In genomic region chr11:95771665-95772064, GRCm38 (mm10) we compare ENCODE assay signal across 23 mouse cellular contexts. TPM values are rescaled to one million over a fixed set of nuclear protein-coding genes. Genes with fewer than 3 reads are reported as not detected.
DNase-seq lines count a peak whose midpoint lies in the region; ATAC-seq and TF ChIP-seq lines count a peak whose summit lies in the region.
"Had no signal": no experiment of that assay in that cellular context is flagged by ENCODE, and none has a peak within 500 bp of the region (broad histone marks: within the 10 kb centered on the region; RNA-seq: fewer than 3 reads in every experiment).

No protein-coding gene starts in this region.

- no peak overlapping the region for H3K4me2 ChIP-seq in heart, postnatal 0 days (ENCODE audit: low read depth, low read length)
- no peak overlapping the region for H3K4me2 ChIP-seq in liver, embryonic 12.5 days
- H3K4me2 ChIP-seq in liver, postnatal 0 days (ENCODE audit: low read depth, low read length) = no peak overlapping the region
- H3K4me2 ChIP-seq in stomach, postnatal 0 days (replicated peaks; ENCODE audit: low read depth) = no peak overlapping the region
- H3K4me2 ChIP-seq: embryonic facial prominence, embryonic 15.5 days; hindbrain, embryonic 13.5 days had no signal

- H3K4me3 ChIP-seq in heart, postnatal 0 days (ENCODE audit: low read depth, low read length) = no peak overlapping the region
- no peak overlapping the region for H3K4me3 ChIP-seq in liver, embryonic 12.5 days
- no peak overlapping the region for H3K4me3 ChIP-seq in liver, postnatal 0 days (ENCODE audit: low read depth, low read length)
- no peak overlapping the region for H3K4me3 ChIP-seq in brown adipose tissue, adult 24 weeks (ENCODE audit: insufficient read depth, low read depth, low read length)
- no peak overlapping the region for H3K4me3 ChIP-seq in stomach, postnatal 0 days (ENCODE audit: low read depth, low read length)
- H3K4me3 ChIP-seq: embryonic facial prominence, embryonic 15.5 days; hindbrain, embryonic 13.5 days had no signal

- no peaks in the 10 kb centered on the region for H3K9me3 ChIP-seq in heart, postnatal 0 days (replicated peaks; ENCODE audit: control insufficient read depth, low read length)
- no peaks in the 10 kb centered on the region for H3K9me3 ChIP-seq in liver, embryonic 12.5 days (replicated peaks)
- no peaks in the 10 kb centered on the region for H3K9me3 ChIP-seq in liver, postnatal 0 days (ENCODE audit: low read length)
- H3K9me3 ChIP-seq in stomach, postnatal 0 days (ENCODE audit: control insufficient read depth, low read length) = no peaks in the 10 kb centered on the region
- H3K9me3 ChIP-seq: embryonic facial prominence, embryonic 15.5 days; hindbrain, embryonic 13.5 days had no signal

- 0 out of 2 replicates have a peak overlapping the region, but pooled peaks have one; percentile 16 for H3K27ac ChIP-seq in heart, postnatal 0 days (ENCODE audit: low read depth)
- peak overlapping the region; percentile 28; the same call in 1 of the 2 replicates for H3K27ac ChIP-seq in liver, embryonic 12.5 days
- no peak overlapping the region for H3K27ac ChIP-seq in liver, postnatal 0 days (ENCODE audit: low read depth)
- H3K27ac ChIP-seq in brown adipose tissue, adult 24 weeks (replicated peaks; ENCODE audit: low read depth, low read length) = peak overlapping the region; percentile 84
- no peak overlapping the region for H3K27ac ChIP-seq in stomach, postnatal 0 days (replicated peaks)
- H3K27ac ChIP-seq: embryonic facial prominence, embryonic 15.5 days; hindbrain, embryonic 13.5 days; macrophage had no signal

- no peaks in the 10 kb centered on the region for H3K27me3 ChIP-seq in heart, postnatal 0 days (ENCODE audit: control insufficient read depth, insufficient read depth, low read length)
- no peaks in the 10 kb centered on the region for H3K27me3 ChIP-seq in liver, embryonic 12.5 days (replicated peaks)
- H3K27me3 ChIP-seq in liver, postnatal 0 days (ENCODE audit: insufficient read depth, low read length) = no peaks in the 10 kb centered on the region
- H3K27me3 ChIP-seq in stomach, postnatal 0 days (ENCODE audit: control insufficient read depth, insufficient read depth, low read length) = no peaks in the 10 kb centered on the region
- H3K27me3 ChIP-seq: embryonic facial prominence, embryonic 15.5 days; hindbrain, embryonic 13.5 days had no signal

- TF ChIP-seq EP300 in heart, postnatal 0 days (IDR thresholded peaks at IDR 0.05; ENCODE audit: low read depth) = no peak
- TF ChIP-seq EP300 in liver, postnatal 0 days (IDR thresholded peaks at IDR 0.05; ENCODE audit: low read depth) = no peak
- TF ChIP-seq EP300 in stomach, postnatal 0 days (optimal IDR thresholded peaks at IDR 0.05) = no peak

- peaks cover 5% of the 10 kb centered on the region for H3K4me1 ChIP-seq in heart, postnatal 0 days (ENCODE audit: control insufficient read depth, insufficient read depth)
- H3K4me1 ChIP-seq in liver, embryonic 12.5 days = peaks cover 17% of the 10 kb centered on the region
- H3K4me1 ChIP-seq in liver, postnatal 0 days (ENCODE audit: insufficient read depth) = no peaks in the 10 kb centered on the region
- H3K4me1 ChIP-seq in brown adipose tissue, adult 24 weeks (ENCODE audit: control insufficient read depth, insufficient read depth, insufficient read length, low read length) = peaks cover 22% of the 10 kb centered on the region
- no peaks in the 10 kb centered on the region for H3K4me1 ChIP-seq in stomach, postnatal 0 days (replicated peaks; ENCODE audit: control insufficient read depth, insufficient read depth)

- ATAC-seq in heart, postnatal 0 days (ENCODE audit: insufficient read depth, low read depth) = no peak
- ATAC-seq in liver, embryonic 12.5 days = no peak
- no peak for ATAC-seq in liver, postnatal 0 days
- peak; percentile 36; the same call in 1 of the 2 replicates for ATAC-seq in stomach, postnatal 0 days (ENCODE audit: low FRiP score, low TSS enrichment)
- ATAC-seq: forebrain, embryonic 14.5 days had no signal

- DNase-seq in heart, postnatal 0 days (ENCODE audit: low spot score) = no peak
- DNase-seq in heart, adult 18-20 months = no peak
- DNase-seq in liver, postnatal 0 days = no peak
- DNase-seq in stomach, postnatal 0 days (ENCODE audit: low spot score) = no peak
- DNase-seq in spleen, postnatal 14 days (ENCODE audit: low spot score in 2 of 2) = no peak
- DNase-seq: adrenal gland, postnatal 25 days; cerebellum, adult 11 months; cerebellum, adult 9-11 months; gastrocnemius, postnatal 14 days; heart, postnatal 14 days; kidney, adult 11 months; right cerebral cortex, adult 18-20 months; right cerebral cortex, postnatal 4 days; thymus, adult 2 months; thymus, postnatal 4 days had no signal

- no peak for TF ChIP-seq CTCF in heart, postnatal 0 days (IDR thresholded peaks at IDR 0.05; ENCODE audit: low read depth)
- no peak for TF ChIP-seq CTCF in liver, postnatal 0 days (IDR thresholded peaks at IDR 0.05; ENCODE audit: low read depth)
- TF ChIP-seq CTCF in stomach, postnatal 0 days (IDR thresholded peaks at IDR 0.05; ENCODE audit: low read depth) = no peak

- 71% methylated on average over 8 of the region's 8 CpGs for WGBS in heart, postnatal 0 days
- 85% methylated on average over 8 of the region's 8 CpGs for WGBS in liver, embryonic 12.5 days (ENCODE audit: insufficient replicate concordance)
- WGBS in liver, postnatal 0 days (ENCODE audit: insufficient replicate concordance) = 87% methylated on average over 8 of the region's 8 CpGs
- 76% methylated on average over 8 of the region's 8 CpGs for WGBS in stomach, postnatal 0 days

- H3K36me3 ChIP-seq in heart, postnatal 0 days (replicated peaks; ENCODE audit: control insufficient read depth, insufficient read depth, low read length) = peaks cover 8% of the 10 kb centered on the region
- H3K36me3 ChIP-seq in liver, embryonic 12.5 days = peaks cover 36% of the 10 kb centered on the region
- H3K36me3 ChIP-seq in liver, postnatal 0 days (replicated peaks; ENCODE audit: insufficient read depth, low read length) = peaks cover 18% of the 10 kb centered on the region
- no peaks in the 10 kb centered on the region for H3K36me3 ChIP-seq in stomach, postnatal 0 days (ENCODE audit: control insufficient read depth, insufficient read depth, low read length)

- H3K9ac ChIP-seq in heart, postnatal 0 days (replicated peaks; ENCODE audit: low read depth, low read length) = no peak overlapping the region
- H3K9ac ChIP-seq in liver, embryonic 12.5 days = no peak overlapping the region
- H3K9ac ChIP-seq in liver, postnatal 0 days (replicated peaks) = no peak overlapping the region
- H3K9ac ChIP-seq in stomach, postnatal 0 days (ENCODE audit: low read length) = no peak overlapping the region
- H3K9ac ChIP-seq: embryonic facial prominence, embryonic 15.5 days; hindbrain, embryonic 13.5 days; liver, embryonic 14.5 days had no signal

RNA-seq across cellular contexts. Expression of gene B130006D01Rik, which starts 48.3 kb away (rescaled TPM):
- 0.57 TPM in 1 of 2 replicates, not detected in the other for total RNA-seq in heart, postnatal 0 days (2014; rRNA removed; ENCODE audit: low replicate concordance)
- polyA plus RNA-seq in heart, postnatal 0 days (2015; fragmentation: Nextera tagmentation; extraction: Ambion mirVana) = 0.23 and 0.45 TPM in 2 replicates
- total RNA-seq in heart, adult 18-20 months (2021) = under 1 TPM; 0.15 to 0.28 TPM
- 0.62 and 0.65 TPM in 2 replicates for polyA plus RNA-seq in liver, embryonic 12.5 days (2016; fragmentation: Nextera tagmentation; extraction: Ambion mirVana)
- 0.18 and 0.31 TPM in 2 replicates for polyA plus RNA-seq in liver, postnatal 0 days (2015; fragmentation: Nextera tagmentation; extraction: Ambion mirVana)
- not detected in 2 replicates for polyA plus RNA-seq in brown adipose tissue, adult 24 weeks (2012; ENCODE audit: insufficient read depth, insufficient read length, missing spikeins)
- 0.36 and 0.46 TPM in 2 replicates for polyA plus RNA-seq in stomach, postnatal 0 days (2015; fragmentation: Nextera tagmentation; extraction: Ambion mirVana)

RNA-seq across cellular contexts. Expression of gene Phospho1, which starts 52.6 kb away (rescaled TPM):
- 45.0 and 46.6 TPM in 2 replicates for total RNA-seq in heart, postnatal 0 days (2014; rRNA removed; ENCODE audit: low replicate concordance)
- polyA plus RNA-seq in heart, postnatal 0 days (2015; fragmentation: Nextera tagmentation; extraction: Ambion mirVana) = 6.7 and 7.9 TPM in 2 replicates
- total RNA-seq in heart, adult 18-20 months (2021) = 100 to 1,000 TPM; 165 to 174 TPM
- 2.7 and 3.4 TPM in 2 replicates for polyA plus RNA-seq in liver, embryonic 12.5 days (2016; fragmentation: Nextera tagmentation; extraction: Ambion mirVana)
- polyA plus RNA-seq in liver, postnatal 0 days (2015; fragmentation: Nextera tagmentation; extraction: Ambion mirVana) = 1.9 and 2.0 TPM in 2 replicates
- 316 and 541 TPM in 2 replicates for polyA plus RNA-seq in brown adipose tissue, adult 24 weeks (2012; ENCODE audit: insufficient read depth, insufficient read length, missing spikeins)
- 0.40 and 0.45 TPM in 2 replicates for polyA plus RNA-seq in stomach, postnatal 0 days (2015; fragmentation: Nextera tagmentation; extraction: Ambion mirVana)
- polyA plus RNA-seq: forebrain, embryonic 14.5 days; hindbrain, embryonic 13.5 days; midbrain, postnatal 0 days had no signal

RNA-seq across cellular contexts. Expression of gene Zfp652, which starts 59.2 kb away (rescaled TPM):
- 13.6 and 20.7 TPM in 2 replicates for total RNA-seq in heart, postnatal 0 days (2014; rRNA removed; ENCODE audit: low replicate concordance)
- polyA plus RNA-seq in heart, postnatal 0 days (2015; fragmentation: Nextera tagmentation; extraction: Ambion mirVana) = 8.9 and 9.9 TPM in 2 replicates
- 10 to 100 TPM; 49.4 to 52.2 TPM for total RNA-seq in heart, adult 18-20 months (2021)
- 8.9 TPM in 2 replicates for polyA plus RNA-seq in liver, embryonic 12.5 days (2016; fragmentation: Nextera tagmentation; extraction: Ambion mirVana)
- 5.0 and 5.6 TPM in 2 replicates for polyA plus RNA-seq in liver, postnatal 0 days (2015; fragmentation: Nextera tagmentation; extraction: Ambion mirVana)
- 8.9 and 12.0 TPM in 2 replicates for polyA plus RNA-seq in brown adipose tissue, adult 24 weeks (2012; ENCODE audit: insufficient read depth, insufficient read length, missing spikeins)
- 10.0 and 10.2 TPM in 2 replicates for polyA plus RNA-seq in stomach, postnatal 0 days (2015; fragmentation: Nextera tagmentation; extraction: Ambion mirVana)

Comparison
In these comparisons a context has a peak if more than half of its experiments do, and no peak if none do; other contexts are left out.
1. H3K27ac ChIP-seq: peak in heart, postnatal 0 days (single experiment), liver, embryonic 12.5 days (single experiment) and brown adipose tissue, adult 24 weeks (single experiment); none in liver, postnatal 0 days (single experiment) and stomach, postnatal 0 days (single experiment).
2. RNA of gene Phospho1, which starts 52.6 kb away (polyA plus RNA-seq): 316 to 541 TPM in brown adipose tissue, adult 24 weeks; 6.7 to 7.9 TPM in heart, postnatal 0 days, 2.7 to 3.4 TPM in liver, embryonic 12.5 days, 1.9 to 2.0 TPM in liver, postnatal 0 days and 0.40 to 0.45 TPM in stomach, postnatal 0 days; every median in the first group is over 10 times any median in the second.